Mouse (Mus musculus) midbrain, postnatal 0 days (tissue): ENCODE data around the gene Ogt. TPM values are rescaled to one million over a fixed set of nuclear protein-coding genes. Genes with fewer than 3 reads are reported as not detected.

Experiments used
- ATAC-seq: fragments of 200-750 bp; cut with Nextera tagmentation; 2 replicates; pipeline ENCODE4 v1.8.0; 2017; ENCODE audit warnings: moderate number of reproducible peaks, mild to moderate bottlenecking, moderate TSS enrichment, moderate library complexity; ENCODE audit not compliant: low FRiP score
- DNase-seq: peaks from one replicate; pipeline ENCODE4 v3.0.0-alpha.2; 2015; ENCODE audit warnings: low spot score
- H3K27ac ChIP-seq: fragments of 300-500 bp; sonication (generic); 2 replicates; pipeline ENCODE4 v1.5.1; 2014; ENCODE audit warnings: low read depth, mild to moderate bottlenecking, low read length, mixed read lengths
- H3K27me3 ChIP-seq: fragments of 300-500 bp; sonication (generic); 2 replicates; pipeline ENCODE4 v1.6.1; 2014; ENCODE audit warnings: low read length, control low read depth, mixed read lengths; ENCODE audit not compliant: insufficient read depth
- H3K36me3 ChIP-seq: fragments of 300-500 bp; sonication (generic); 2 replicates; pipeline ENCODE4 v1.6.1; 2014; ENCODE audit warnings: low read length, control low read depth, mixed read lengths; ENCODE audit not compliant: insufficient read depth
- H3K4me1 ChIP-seq: fragments of 300-500 bp; sonication (generic); 2 replicates; pipeline ENCODE4 v1.6.1; 2014; ENCODE audit warnings: mild to moderate bottlenecking, control low read depth, antibody characterized with exemption, low read length, mixed read lengths; ENCODE audit not compliant: insufficient read depth
- H3K4me2 ChIP-seq: fragments of 300-500 bp; sonication (generic); 2 replicates; pipeline ENCODE4 v1.6.1; 2014; ENCODE audit warnings: low read depth, mild to moderate bottlenecking, low read length, mixed read lengths; ENCODE audit not compliant: poor library complexity, severe bottlenecking
- H3K4me3 ChIP-seq: fragments of 300-500 bp; sonication (generic); 2 replicates; pipeline ENCODE4 v1.5.1; 2014; ENCODE audit warnings: low read depth, mild to moderate bottlenecking, low read length, moderate library complexity
- H3K9ac ChIP-seq: fragments of 300-500 bp; sonication (generic); replicated peaks from 2 replicates; pipeline ENCODE4 v1.6.1; 2014; ENCODE audit warnings: mild to moderate bottlenecking, low read length, moderate library complexity, mixed read lengths; ENCODE audit not compliant: poor library complexity, severe bottlenecking
- H3K9me3 ChIP-seq: fragments of 300-500 bp; sonication (generic); 2 replicates; pipeline ENCODE4 v1.6.1; 2016; ENCODE audit warnings: low read length, control low read depth
- CTCF ChIP-seq: IDR thresholded peaks from 2 replicates; pipeline ENCODE4 v1.5.1; 2016; ENCODE audit warnings: antibody characterized with exemption, mild to moderate bottlenecking
- WGBS: fragments of 180-500 bp; shearing (Covaris S2); extraction: QIAGEN DNeasy Blood & Tissue Kit; methylation state at CpG from one replicate; pipeline ENCODE4 v1.1.7; 2014; 5-methylcytosine and 5-hydroxymethylcytosine counted together
- polyA plus RNA-seq: library from polyadenylated mRNA; unstranded; fragments of >200 nt; fragmentation: Nextera tagmentation; extraction: Ambion mirVana; gene quantifications from 2 replicates; pipeline ENCODE4 v1.2.1, GENCODE M21; 2015
- total RNA-seq: library from RNA; depleted of rRNA; stranded (reverse); fragments of >200 nt; gene quantifications from 2 replicates; pipeline ENCODE4 v1.2.3, GENCODE M21; 2014

Gene Ogt
- total and polyA plus RNA-seq, 2 experiments from 2014 or later, result 110 to 125 TPM

- H3K4me3 ChIP-seq, result no peak overlapping the region
- no peak overlapping the region for H3K9ac ChIP-seq
- H3K36me3 ChIP-seq, result no peaks in the 10 kb centered on the region
- TF ChIP-seq CTCF, result no peak
- ATAC-seq, result no peak
- H3K27me3 ChIP-seq, result no peaks in the 10 kb centered on the region
- DNase-seq, result no peak
- H3K4me2 ChIP-seq, result no peak overlapping the region
- no peaks in the 10 kb centered on the region for H3K4me1 ChIP-seq
- WGBS, result 73% methylated on average over 5 of the region's 5 CpGs
- no peak overlapping the region for H3K27ac ChIP-seq
- H3K9me3 ChIP-seq, result no peaks in the 10 kb centered on the region
These were observed 6.8 kb downstream of the Ogt start for GRCm38 (mm10) chrX:101646621-101647020.

GRCm38 (mm10) chrX:101695686-101696085, 55.8 kb downstream of the Ogt start:
- H3K36me3 ChIP-seq, result no peaks in the 10 kb centered on the region
- H3K27ac ChIP-seq, result no peak overlapping the region
- TF ChIP-seq CTCF, result no peak
- no peak overlapping the region for H3K9ac ChIP-seq
- no peak overlapping the region for H3K4me3 ChIP-seq
- no peak overlapping the region for H3K4me2 ChIP-seq
- ATAC-seq (no peak), DNase-seq (no peak)
- 94% methylated on average over 27 of the region's 27 CpGs for WGBS
- no peaks in the 10 kb centered on the region for H3K4me1 ChIP-seq
- H3K27me3 ChIP-seq, result no peaks in the 10 kb centered on the region
- peaks cover 8% of the 10 kb centered on the region; the same call in 1 of the 2 replicates for H3K9me3 ChIP-seq

GRCm38 (mm10) chrX:101697537-101697936, 57.7 kb downstream of the Ogt start:
- no peak overlapping the region for H3K4me3 ChIP-seq
- no peak overlapping the region for H3K27ac ChIP-seq
- H3K27me3 ChIP-seq, result no peaks in the 10 kb centered on the region

GRCm38 (mm10) chrX:101698232-101698631, 58.4 kb downstream of the Ogt start:
- Histone ChIP-seq H3K9ac (no peak overlapping the region), H3K4me2 (no peak overlapping the region), H3K36me3 (no peaks in the 10 kb centered on the region), H3K4me3 (no peak overlapping the region), H3K4me1 (no peaks in the 10 kb centered on the region), H3K27ac (no peak overlapping the region), H3K27me3 (no peaks in the 10 kb centered on the region), H3K9me3 (peaks cover 8% of the 10 kb centered on the region; the same call in 1 of the 2 replicates)
- no peak for DNase-seq
- 57% methylated on average over 23 of the region's 23 CpGs for WGBS
- no peak for TF ChIP-seq CTCF
- ATAC-seq, result no peak

More at GRCm38 (mm10) chrX:101697537-101697936, 57.7 kb downstream of the Ogt start:
- 77% methylated on average over 50 of the region's 54 CpGs for WGBS
- Histone ChIP-seq H3K4me2 (no peak overlapping the region), H3K9me3 (peaks cover 8% of the 10 kb centered on the region; the same call in 1 of the 2 replicates), H3K4me1 (no peaks in the 10 kb centered on the region), H3K36me3 (no peaks in the 10 kb centered on the region), H3K9ac (no peak overlapping the region)
- no peak for TF ChIP-seq CTCF
- no peak for ATAC-seq
- no peak for DNase-seq

DNA sequence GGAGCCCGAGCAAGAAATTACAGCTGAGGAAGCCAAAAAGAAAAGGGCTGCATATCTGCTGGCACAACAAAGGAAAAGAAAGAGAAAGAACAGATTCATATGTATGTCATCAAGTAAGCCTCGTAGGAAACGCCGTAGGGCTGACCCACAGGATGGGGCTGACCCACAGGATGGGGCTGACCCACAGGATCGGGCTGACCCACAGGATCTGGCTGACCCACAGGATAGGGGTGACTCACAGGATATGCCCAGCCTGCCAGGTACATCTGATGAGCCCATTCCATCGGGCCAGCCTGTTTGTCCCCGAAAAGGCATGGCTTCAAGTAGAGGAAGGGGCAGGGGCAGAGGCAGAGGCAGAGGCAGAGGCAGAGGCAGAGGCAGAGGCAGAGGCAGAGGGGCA, 65.3 kb downstream of the Ogt start:
- no peaks in the 10 kb centered on the region for H3K9me3 ChIP-seq
- no peak for TF ChIP-seq CTCF
- 87% methylated on average over 7 of the region's 7 CpGs for WGBS
- ATAC-seq (no peak), DNase-seq (no peak)
- H3K4me3 ChIP-seq, result no peak overlapping the region
- H3K4me1 ChIP-seq, result no peaks in the 10 kb centered on the region
- H3K27me3 ChIP-seq, result no peaks in the 10 kb centered on the region
- no peak overlapping the region for H3K27ac ChIP-seq
- no peaks in the 10 kb centered on the region for H3K36me3 ChIP-seq
- H3K4me2 ChIP-seq, result no peak overlapping the region
- H3K9ac ChIP-seq, result no peak overlapping the region

- no peak for TF ChIP-seq CTCF
- Histone ChIP-seq H3K9me3 (no peaks in the 10 kb centered on the region), H3K4me2 (no peak overlapping the region), H3K4me1 (no peaks in the 10 kb centered on the region), H3K36me3 (no peaks in the 10 kb centered on the region), H3K9ac (no peak overlapping the region), H3K27ac (no peak overlapping the region), H3K4me3 (no peak overlapping the region), H3K27me3 (no peaks in the 10 kb centered on the region)
- 76% methylated on average over 1 of the region's 1 CpGs for WGBS
- ATAC-seq (no peak), DNase-seq (no peak)
These were observed 80.5 kb downstream of the Ogt start for GRCm38 (mm10) chrX:101720401-101720800.
